Mouse (Mus musculus): ENCODE data around the gene Pitpnc1.

The Pitpnc1 gene

GRCm38 (mm10) chr11:107443121-107444095 lies 27.1 kb downstream of the Pitpnc1 start:
- no peak for DNase-seq (ENCODE audit: low spot score in 2 of 2)

- DNase-seq (ENCODE audit: low spot score in 2 of 2) = no peak
Measured at GRCm38 (mm10) chr11:107441050-107441449, 29.4 kb downstream of the Pitpnc1 start.

- no peak for DNase-seq (ENCODE audit: low spot score in 2 of 2)
Measured at GRCm38 (mm10) chr11:107438140-107438539, 32.4 kb downstream of the Pitpnc1 start.

DNA sequence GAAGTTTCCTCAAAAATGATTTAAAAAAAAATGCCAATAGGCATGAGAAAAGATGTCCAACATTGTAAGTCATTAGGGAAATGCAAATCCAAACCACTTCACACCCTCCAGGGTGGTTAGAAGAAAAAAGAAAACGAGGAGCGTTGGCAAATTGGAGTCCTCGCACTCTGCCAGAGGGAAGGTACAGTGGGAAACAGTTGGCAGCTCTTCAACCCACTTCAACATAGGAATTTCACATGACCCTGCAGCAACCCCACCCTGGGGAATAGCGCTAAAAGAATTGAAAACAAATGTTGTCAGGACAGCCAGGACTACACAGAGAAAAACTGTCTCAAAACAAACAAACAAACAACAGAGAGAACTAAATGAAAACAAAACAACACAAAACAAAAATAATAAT lies 32.8 kb downstream of the Pitpnc1 start:
- no peak for DNase-seq (ENCODE audit: low spot score in 2 of 2)

DNA sequence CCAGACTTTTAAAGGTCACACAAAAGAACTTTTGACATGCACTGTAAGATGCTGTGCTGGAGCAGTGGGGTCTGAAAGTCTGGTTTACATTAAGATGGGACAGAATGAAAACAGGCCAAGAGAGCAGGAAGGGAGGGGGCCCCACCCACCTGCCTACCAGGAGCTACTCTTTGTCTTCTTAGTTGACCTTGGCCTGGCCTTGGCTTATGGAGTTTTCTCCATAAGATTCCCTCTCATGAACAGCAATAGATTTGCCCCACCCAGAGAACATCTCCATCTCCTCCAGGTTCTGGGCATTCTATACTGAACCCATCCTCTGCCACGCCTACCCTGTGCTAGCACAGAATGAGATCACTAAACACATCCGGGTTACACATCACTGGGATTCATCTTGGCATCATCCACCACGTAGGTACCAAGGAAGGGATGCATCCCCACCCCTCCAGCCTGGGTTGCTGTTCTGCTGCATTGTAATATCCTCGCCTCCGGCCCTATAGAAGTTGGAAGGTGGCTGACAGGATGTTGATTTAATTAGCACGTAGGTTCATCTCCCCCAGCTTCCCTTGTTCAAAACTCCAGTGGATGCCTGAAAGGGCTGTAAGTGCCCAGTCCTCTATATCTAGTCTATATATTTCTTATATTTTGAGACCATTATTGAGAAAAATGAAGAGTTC lies 34.6 kb downstream of the Pitpnc1 start:
- DNase-seq (ENCODE audit: low spot score in 2 of 2) = no peak

DNA sequence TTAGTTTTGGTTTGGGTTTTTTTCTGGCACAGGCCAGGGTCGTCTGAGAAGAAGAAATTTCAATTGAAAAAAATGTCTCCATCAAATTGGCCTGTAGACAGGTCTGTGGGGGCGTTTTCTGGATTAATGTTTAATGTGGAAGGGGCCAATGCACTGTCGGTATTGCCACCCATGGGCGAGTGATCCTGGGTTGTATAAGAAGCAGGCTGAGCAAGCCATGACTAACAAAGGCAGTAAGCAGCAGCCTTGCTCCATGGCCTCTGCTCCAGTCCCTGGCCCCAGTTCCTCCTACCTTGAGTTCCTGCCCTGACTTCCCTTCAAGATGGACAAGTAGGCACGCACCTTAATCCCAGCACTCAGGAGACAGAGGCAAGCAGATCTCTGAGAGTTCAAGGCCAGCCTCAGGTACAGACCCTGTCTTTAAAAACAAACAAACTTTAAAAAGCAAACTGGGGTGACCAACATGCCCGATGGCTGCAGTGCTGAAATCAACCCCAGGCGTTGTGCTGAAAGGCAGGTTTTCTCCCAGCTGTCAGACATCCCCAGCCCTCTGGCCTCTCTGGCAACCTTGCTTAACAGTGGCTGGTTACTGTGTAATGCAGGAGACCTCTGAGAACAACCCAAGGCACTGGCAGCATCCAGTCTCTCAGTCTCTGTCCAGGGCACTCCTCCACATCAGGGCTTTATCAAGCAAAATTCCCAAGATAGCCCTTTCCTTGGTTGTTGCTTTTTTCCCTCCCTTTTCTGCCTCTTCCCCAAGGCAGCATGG lies 39.1 kb downstream of the Pitpnc1 start:
- no peak for DNase-seq (ENCODE audit: low spot score in 2 of 2)

GRCm38 (mm10) chr11:107428011-107428410 lies 42.5 kb downstream of the Pitpnc1 start:
- DNase-seq (ENCODE audit: low spot score in 2 of 2) = no peak

DNA sequence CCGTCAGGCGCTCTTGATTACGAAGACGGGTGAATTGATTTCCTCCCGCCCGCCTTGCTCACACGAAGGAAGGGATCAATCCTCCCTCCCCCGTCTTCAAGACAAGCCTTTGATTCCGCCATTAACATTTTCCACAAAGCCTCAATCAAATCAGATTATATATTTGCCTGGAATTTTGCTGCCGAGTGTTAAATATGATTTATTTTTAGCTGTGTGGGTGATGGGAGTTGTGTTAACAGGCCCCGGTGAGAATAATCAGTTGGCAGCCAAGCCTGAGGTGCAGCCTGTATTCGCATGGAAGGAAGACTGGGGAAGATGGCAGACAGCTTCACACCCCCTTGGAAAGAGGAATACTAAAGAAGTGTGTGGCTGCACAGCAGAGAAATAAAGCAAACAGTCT lies 46.3 kb downstream of the Pitpnc1 start:
- no peak for DNase-seq (ENCODE audit: low spot score in 2 of 2)

DNA sequence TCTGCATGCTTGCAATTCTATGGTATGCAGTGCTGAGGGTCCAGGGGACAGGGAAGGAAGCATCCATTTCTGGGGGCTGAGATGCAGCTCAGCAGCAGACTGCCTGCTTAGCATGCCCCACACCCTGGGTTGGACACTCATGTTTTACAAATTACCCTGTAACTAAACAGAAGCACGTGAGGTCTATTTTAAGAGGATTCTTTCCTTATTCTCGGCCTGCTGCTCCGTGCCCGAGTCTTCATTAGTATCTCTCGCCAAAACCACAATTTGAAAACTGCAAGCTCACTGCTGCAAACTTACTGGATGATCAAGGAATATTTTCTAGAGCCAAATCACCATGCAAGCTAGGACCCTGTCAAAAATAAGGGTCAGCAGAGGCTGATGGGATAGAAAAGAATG lies 48.1 kb downstream of the Pitpnc1 start:
- DNase-seq (ENCODE audit: low spot score in 2 of 2) = no peak

- peak in 1 of 2 experiments; percentile 26 for DNase-seq (ENCODE audit: low spot score in 2 of 2)
Measured at GRCm38 (mm10) chr11:107421751-107422355, 48.6 kb downstream of the Pitpnc1 start.

- no peak for DNase-seq (ENCODE audit: low spot score in 2 of 2)
Measured at GRCm38 (mm10) chr11:107419925-107420324, 50.6 kb downstream of the Pitpnc1 start.

- peak; percentile 31 to 57 for DNase-seq (ENCODE audit: low spot score in 2 of 2)
Measured at GRCm38 (mm10) chr11:107417041-107417583, 53.4 kb downstream of the Pitpnc1 start.

DNA sequence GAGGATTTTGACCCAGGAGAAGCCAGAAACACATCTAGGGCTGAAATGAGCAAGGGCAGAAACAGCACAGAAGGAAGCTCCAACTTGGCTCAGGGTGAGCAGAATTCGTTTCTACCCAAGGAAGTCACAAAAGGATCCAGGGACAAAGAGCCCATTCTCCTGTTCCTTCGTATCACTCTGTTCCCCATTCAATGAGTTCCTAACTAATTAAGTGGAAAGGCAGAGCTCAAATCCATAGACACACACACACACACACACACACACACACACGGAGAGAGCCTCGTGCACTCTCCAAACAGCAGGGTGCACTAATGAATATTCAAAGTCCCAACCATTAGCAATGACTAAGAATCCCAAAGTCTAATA lies 54.0 kb downstream of the Pitpnc1 start:
- DNase-seq (ENCODE audit: low spot score in 2 of 2) = no peak

DNA sequence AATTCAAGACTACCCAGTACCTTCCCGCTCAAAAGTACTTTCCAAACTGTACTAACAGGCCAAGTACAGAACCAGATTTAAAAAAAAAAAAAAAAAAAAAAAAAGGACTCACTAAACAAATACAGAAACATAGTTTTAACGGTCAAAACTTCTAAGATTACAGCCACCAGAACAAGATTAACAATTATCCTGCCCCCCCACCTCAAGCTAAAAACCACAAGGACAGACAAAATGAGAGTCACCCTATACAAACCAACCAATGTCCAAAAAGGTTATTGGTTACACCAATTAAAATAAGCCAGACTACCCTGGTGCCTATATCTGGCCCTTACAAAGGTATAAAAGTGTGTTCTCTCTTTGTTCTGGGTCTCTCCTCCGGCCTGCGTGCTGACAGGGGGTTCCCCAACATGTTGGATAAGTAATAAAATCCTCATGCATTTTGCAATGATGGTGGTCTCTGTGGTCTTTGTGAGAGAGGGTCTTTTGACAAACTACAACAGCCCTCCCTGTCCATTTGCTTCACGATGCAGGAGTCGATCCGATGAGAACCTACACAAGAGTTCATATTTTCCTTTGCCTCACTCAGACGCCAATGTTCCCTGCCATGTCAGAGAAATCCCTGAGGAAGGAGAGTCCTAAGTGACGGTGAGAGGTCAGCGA lies 54.5 kb downstream of the Pitpnc1 start:
- DNase-seq (ENCODE audit: low spot score in 2 of 2) = no peak

DNA sequence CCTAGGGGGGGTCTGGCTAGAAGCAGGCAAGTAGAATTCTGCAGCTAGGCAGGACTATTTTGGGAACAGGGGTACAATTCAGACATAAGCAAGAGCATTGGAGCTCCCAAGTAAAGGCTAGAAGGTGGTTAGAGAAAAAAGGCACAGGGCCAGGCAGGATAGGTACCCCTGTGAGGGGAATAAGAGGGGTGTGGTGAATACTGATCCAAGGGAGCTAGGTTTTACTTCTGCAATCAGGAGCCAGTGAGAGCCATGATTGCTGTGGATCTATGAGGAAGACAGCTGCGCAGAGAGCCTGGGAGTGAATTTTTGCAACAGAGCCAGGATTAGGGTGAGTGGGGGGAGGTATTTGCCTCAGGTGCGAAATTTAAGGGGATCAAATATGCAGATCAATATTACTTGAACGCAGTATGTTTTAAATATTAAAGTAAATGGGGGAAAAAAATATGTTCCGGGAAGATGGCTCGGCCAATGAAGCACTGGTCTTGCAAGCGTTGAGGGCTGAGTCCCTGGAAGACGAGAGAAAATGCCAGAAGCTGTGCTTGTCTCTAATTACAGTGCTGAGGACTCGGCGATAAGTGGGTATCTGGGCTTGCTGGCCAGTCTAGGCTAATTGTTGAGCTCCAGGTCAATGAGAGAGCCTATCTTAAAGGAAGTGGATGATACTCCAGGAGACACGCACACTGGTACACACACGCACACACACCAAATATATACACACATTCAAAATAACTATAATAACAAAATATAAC lies 55.3 kb downstream of the Pitpnc1 start:
- DNase-seq (ENCODE audit: low spot score in 2 of 2) = no peak

DNA sequence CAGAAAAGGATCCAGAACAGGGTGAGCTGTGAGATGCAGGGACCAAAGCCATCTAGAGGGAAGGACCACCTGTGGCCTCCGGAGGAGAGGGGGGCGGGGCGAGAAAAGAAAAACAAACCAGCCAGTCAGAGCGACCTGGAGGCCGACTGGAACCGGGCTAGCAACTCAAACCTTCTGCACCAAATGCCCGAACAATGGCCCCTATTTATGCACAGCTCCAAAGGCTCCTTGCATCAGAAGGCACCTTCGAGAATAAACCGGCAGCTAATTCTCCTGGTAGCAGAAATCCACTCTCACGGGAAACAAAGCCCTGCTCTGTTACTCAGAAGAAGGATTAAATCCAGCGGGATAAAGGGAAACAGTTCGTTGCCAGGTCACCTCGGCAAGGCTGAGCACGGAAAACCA lies 57.2 kb downstream of the Pitpnc1 start:
- no peak for DNase-seq (ENCODE audit: low spot score in 2 of 2)

GRCm38 (mm10) chr11:107412128-107412527 lies 58.4 kb downstream of the Pitpnc1 start:
- DNase-seq (ENCODE audit: low spot score in 2 of 2) = no peak

DNA sequence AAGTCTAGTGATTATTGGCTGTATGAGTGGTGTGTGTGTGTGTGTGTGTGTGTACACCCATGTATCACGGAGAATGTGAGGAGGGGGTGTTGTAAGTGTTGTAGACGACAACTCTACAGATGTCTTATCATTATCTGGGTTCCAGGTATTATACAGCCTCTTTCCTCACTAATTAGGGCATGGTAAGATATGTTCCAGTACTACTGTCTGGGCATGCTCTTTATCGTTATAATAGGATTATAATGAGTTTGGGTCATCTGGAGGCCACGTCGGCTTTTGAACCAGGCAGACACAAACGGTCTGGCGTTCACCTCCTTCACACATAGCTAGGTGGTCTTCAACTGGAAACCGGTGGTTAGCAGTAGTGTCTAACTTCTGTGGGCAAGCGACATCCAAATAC lies 58.9 kb downstream of the Pitpnc1 start:
- DNase-seq (ENCODE audit: low spot score in 2 of 2) = no peak

- DNase-seq (ENCODE audit: low spot score in 2 of 2) = no peak
Measured at GRCm38 (mm10) chr11:107410804-107411203, 59.7 kb downstream of the Pitpnc1 start.

DNA sequence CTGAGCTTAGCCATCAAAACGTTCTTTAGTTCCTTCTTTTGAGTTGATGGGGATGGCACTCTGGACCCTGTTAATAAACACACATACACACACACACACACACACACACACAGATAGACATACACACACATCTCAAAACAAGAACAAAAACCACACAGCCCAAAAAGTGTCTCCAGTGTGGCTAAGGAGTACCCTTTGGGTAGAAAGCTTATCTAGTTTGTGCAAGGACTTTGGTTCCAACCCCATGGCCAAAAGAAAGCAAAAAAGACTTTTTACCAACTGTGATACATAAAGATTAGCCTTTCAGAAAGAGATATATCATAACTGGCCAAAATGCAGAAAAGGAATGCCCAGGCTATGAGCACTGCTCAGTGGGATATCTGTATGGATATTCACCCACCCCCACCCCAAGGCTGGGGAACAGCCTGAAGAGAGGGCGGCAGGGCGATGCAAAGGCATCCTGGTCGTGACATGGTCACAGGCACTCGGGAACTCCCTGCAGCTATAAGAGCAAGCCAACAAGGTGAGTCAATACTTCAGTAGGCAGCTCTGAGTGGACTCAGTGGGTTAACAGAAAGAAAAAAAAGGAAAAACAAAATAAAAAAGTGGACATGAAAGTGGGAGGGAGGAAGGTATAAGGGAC lies 60.3 kb downstream of the Pitpnc1 start:
- DNase-seq (ENCODE audit: low spot score in 2 of 2) = no peak

Measured in spleen, postnatal 14 days (tissue).